Mouse (Mus musculus): Measurements from ENCODE around the gene Prkcb. TPM values are rescaled to one million over a fixed set of nuclear protein-coding genes. Genes with fewer than 3 reads are reported as not detected.

Prkcb gene
- polyA plus RNA-seq, 1 experiment from 2014 or later, result 10.2 TPM

DNA sequence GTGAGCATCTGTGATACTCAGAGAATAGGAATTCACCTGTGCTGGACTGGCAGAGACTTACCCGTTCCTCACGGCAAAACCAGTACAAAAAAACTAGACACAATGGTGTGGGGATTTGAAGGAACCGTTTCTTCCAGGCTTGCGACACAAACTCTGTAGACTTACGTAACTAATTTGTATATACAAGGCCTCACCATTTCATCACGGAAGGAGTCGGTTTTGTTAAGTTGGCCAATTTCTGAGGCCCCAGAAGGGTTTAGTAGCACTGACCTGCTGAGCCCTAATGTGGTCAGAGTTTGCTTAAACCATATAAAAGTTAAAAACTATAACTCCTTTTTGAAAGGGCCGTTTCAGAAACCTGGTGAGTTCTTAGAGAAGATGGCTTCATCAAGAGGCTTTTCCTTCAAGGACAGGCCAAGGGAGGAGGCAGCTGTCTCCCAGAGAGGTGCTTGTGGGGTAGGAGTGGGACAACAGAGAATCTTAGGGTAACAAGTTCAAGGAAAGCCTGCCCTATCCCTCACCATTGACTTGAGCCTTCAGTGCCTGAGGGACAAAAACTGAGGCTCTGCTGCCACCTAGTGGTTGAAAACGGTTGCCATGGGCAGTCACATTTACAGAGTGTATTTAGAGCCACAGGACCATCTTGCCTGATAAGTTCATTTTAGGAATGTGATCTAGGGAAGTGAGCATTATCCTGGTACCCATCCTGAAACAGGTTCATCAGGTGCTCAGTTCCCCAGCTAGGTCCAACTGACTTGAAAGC, 170.8 kb downstream of the Prkcb start:
- peaks cover 3% of the 10 kb centered on the region; the same call in 1 of the 2 replicates for H3K27me3 ChIP-seq
- H3K4me2 ChIP-seq, result no peak overlapping the region
- WGBS, result 65% methylated on average over 9 of the region's 9 CpGs
- no peaks in the 10 kb centered on the region for H3K4me1 ChIP-seq
- no peak overlapping the region for H3K9ac ChIP-seq
- no peaks in the 10 kb centered on the region for H3K36me3 ChIP-seq
- H3K9me3 ChIP-seq, result no peaks in the 10 kb centered on the region
- no peak overlapping the region for H3K27ac ChIP-seq
- ATAC-seq (ENCODE audit: insufficient number of reproducible peaks, low FRiP score, low TSS enrichment, low read depth), result no peak
- H3K4me3 ChIP-seq, result no peak overlapping the region

DNA sequence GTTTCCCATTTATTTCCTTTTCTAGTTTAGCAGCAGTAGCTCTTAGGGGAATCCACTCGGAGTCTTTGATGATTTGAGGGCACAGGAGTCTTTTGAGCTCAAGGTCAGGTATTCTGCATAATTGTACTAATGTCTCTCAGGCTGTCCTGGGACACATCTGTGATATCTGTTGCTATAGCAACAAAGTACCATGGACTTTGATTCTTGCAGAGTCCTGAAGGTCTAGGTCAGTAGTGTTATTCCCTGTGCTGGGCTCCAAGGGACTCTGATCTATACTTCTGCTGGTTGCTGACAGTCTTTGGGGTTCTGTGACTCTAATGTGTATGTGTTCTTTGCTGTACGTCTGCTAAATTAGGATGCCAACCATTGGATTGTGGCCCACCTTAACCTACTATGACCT, 171.5 kb downstream of the Prkcb start:
- 49% methylated on average over 2 of the region's 2 CpGs for WGBS
- no peaks in the 10 kb centered on the region for H3K4me1 ChIP-seq
- H3K4me3 ChIP-seq, result no peak overlapping the region
- no peak for ATAC-seq (ENCODE audit: insufficient number of reproducible peaks, low FRiP score, low TSS enrichment, low read depth)
- H3K27me3 ChIP-seq, result peaks cover 3% of the 10 kb centered on the region; the same call in 1 of the 2 replicates
- H3K9ac ChIP-seq, result no peak overlapping the region
- no peak overlapping the region for H3K27ac ChIP-seq
- H3K36me3 ChIP-seq, result no peaks in the 10 kb centered on the region
- H3K4me2 ChIP-seq, result no peak overlapping the region
- no peaks in the 10 kb centered on the region for H3K9me3 ChIP-seq

DNA sequence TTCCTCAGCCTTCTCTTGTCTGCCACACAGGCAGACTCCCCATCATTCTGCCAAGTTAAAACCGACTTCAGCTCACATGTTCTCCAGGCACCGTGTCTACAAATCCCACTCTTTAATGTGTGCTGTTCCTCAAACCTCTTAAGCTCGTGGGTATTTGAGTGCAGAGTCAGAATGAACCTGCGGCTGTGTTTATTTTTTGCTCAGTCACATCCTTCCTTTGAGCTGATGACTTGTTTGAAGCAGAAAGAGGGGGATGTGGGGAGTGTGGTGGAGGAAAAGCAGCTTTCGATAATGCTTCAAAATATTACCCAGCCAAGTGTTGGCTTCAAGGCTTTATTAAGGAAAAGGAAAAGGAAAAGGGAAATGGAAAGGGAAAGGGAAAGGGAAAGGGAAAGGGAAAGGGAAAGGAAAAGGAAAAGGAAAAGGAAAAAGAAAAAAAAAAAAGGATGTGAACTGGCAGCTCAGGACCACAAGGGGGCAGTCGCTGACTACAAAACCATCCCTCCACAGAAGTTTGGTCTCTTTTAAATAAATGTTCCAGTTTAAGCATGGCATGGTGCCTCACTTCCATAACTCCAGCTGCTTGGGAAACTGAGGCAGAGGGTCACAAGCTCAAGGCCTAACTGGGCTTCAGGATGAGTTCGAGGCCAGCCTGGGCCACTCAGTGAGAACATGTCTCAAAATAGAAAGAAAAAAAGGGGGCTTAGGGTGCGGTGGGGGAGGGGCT, 177.4 kb downstream of the Prkcb start:
- Histone ChIP-seq H3K4me3 (no peak overlapping the region), H3K27me3 (peaks cover 5% of the 10 kb centered on the region; the same call in 1 of the 2 replicates), H3K4me1 (no peaks in the 10 kb centered on the region), H3K9ac (no peak overlapping the region), H3K36me3 (no peaks in the 10 kb centered on the region), H3K27ac (no peak overlapping the region), H3K4me2 (no peak overlapping the region), H3K9me3 (no peaks in the 10 kb centered on the region)
- WGBS, result 47% methylated on average over 8 of the region's 8 CpGs
- ATAC-seq (ENCODE audit: insufficient number of reproducible peaks, low FRiP score, low TSS enrichment, low read depth), result no peak

DNA sequence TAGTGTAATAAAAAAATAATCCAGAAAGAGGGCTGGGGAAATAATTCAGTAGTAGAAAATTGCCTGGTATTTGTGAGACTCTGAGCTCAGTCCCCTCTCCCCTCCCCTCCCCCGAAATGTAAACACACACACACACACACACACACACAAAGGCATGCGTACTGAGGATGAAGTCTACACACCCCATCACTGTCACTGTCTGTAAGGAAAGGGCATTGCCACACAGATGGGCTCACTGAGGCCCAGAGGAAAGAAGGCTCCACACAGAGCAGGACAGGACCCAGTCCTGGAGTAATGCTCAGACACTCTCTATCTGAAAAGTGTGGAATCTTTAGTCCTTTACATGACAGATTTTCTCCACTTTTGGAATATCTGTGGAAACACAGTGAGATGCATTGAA, 178.2 kb downstream of the Prkcb start:
- no peak overlapping the region for H3K9ac ChIP-seq
- H3K9me3 ChIP-seq, result no peaks in the 10 kb centered on the region
- H3K4me2 ChIP-seq, result no peak overlapping the region
- no peaks in the 10 kb centered on the region for H3K36me3 ChIP-seq
- H3K27ac ChIP-seq, result no peak overlapping the region
- 79% methylated on average over 2 of the region's 2 CpGs for WGBS
- no peak overlapping the region for H3K4me3 ChIP-seq
- H3K27me3 ChIP-seq, result peaks cover 5% of the 10 kb centered on the region; the same call in 1 of the 2 replicates
- H3K4me1 ChIP-seq, result no peaks in the 10 kb centered on the region
- ATAC-seq (ENCODE audit: insufficient number of reproducible peaks, low FRiP score, low TSS enrichment, low read depth), result no peak

DNA sequence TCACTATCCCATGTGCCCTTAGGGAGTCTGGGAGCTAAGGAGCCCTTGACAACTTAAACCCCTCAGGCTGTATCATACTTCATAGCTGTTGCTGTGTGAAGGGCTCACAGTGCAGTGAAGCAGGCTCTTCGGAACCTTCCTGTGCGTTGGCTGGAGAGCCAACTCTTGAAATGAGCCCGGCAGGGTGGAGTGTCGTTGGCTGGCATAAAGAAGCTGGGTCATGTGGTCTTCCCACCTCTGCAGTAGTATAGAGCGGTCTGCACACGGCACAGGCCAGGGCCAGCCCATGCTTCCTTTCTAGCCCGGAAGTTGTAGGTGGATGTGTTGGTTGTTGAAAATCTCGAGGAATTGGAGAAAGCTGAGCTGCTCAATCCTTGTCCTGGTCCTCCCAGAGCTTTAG, 179.3 kb downstream of the Prkcb start:
- no peak overlapping the region for H3K4me3 ChIP-seq
- H3K27me3 ChIP-seq, result peaks cover 3% of the 10 kb centered on the region; the same call in 1 of the 2 replicates
- no peak overlapping the region for H3K9ac ChIP-seq
- H3K27ac ChIP-seq, result no peak overlapping the region
- no peaks in the 10 kb centered on the region for H3K36me3 ChIP-seq
- no peak overlapping the region for H3K4me2 ChIP-seq
- WGBS, result 73% methylated on average over 8 of the region's 8 CpGs
- no peaks in the 10 kb centered on the region for H3K4me1 ChIP-seq
- no peaks in the 10 kb centered on the region for H3K9me3 ChIP-seq
- no peak for ATAC-seq (ENCODE audit: insufficient number of reproducible peaks, low FRiP score, low TSS enrichment, low read depth)

DNA sequence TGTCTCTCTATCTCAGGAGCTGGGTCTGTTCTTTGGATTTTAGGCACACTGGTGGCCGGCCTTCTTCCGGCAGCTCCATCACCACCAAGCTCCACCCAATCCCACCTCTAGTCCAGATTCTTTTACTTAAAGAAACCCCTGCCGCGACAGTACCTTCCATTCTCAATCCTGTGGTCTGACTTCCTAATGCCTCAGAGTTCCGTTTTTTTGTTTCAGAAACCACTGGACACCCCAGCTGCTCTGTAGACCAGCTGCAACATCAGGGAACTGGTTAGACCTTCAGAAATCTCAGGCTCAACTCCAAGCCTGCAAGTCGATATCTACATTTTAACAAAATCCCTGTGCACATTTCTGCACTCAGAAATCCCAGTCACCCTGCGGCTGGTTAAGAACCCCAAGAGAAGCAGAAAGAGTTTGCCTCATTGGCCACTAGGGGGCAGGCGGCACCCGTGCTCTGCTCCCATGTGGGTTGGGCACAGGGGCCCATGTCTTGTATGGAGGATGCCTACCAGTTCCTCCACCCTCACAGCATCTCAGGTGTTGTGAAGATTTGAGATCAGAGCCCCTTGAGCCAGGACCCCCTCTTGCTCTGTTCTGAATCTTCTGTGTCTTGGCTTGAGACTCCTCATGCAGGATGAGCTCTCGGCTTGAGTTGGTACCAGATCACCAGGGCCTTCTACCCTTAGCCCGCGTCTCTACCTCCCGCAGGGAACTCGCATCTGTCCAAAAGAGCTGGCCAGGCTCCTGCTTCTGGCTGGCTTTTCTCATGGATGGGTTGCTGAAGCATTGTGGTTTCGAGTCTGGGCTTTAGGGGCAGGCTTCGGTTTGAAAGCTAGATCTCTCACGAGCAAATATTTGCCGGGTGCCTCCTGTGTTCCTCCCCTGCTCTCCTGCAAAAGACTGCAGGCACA, 182.1 kb downstream of the Prkcb start:
- no peak overlapping the region for H3K4me3 ChIP-seq
- peaks cover 3% of the 10 kb centered on the region; the same call in 1 of the 2 replicates for H3K27me3 ChIP-seq
- no peaks in the 10 kb centered on the region for H3K4me1 ChIP-seq
- H3K36me3 ChIP-seq, result no peaks in the 10 kb centered on the region
- ATAC-seq (ENCODE audit: insufficient number of reproducible peaks, low FRiP score, low TSS enrichment, low read depth), result no peak
- 56% methylated on average over 18 of the region's 18 CpGs for WGBS
- H3K4me2 ChIP-seq, result no peak overlapping the region
- no peak overlapping the region for H3K27ac ChIP-seq
- no peaks in the 10 kb centered on the region; the same call in 1 of the 2 replicates for H3K9me3 ChIP-seq
- no peak overlapping the region for H3K9ac ChIP-seq

DNA sequence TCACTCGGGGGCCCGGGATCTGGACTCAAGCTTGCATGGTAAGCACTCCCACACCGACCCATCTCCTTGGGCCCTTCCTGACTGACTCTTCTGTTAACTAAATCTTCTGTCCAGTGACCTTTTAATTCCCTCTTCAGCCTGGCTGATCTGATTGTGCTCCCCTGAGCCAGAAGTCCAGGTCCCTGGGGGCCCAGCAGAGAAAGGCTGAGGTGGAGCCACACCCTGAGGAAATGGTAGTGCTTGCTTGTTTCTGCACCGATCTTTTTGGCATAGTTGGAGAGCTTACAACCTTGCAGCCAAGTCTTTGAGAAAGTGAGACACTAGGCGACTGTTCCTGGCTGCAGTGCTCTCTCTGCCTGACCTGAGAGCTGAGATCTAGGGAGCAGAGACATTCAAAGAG, 183.7 kb downstream of the Prkcb start:
- Histone ChIP-seq H3K27me3 (peaks cover 5% of the 10 kb centered on the region; the same call in 1 of the 2 replicates), H3K4me3 (no peak overlapping the region), H3K4me1 (no peaks in the 10 kb centered on the region), H3K4me2 (no peak overlapping the region), H3K27ac (no peak overlapping the region), H3K9me3 (no peaks in the 10 kb centered on the region; the same call in 1 of the 2 replicates), H3K36me3 (no peaks in the 10 kb centered on the region), H3K9ac (no peak overlapping the region)
- no peak for ATAC-seq (ENCODE audit: insufficient number of reproducible peaks, low FRiP score, low TSS enrichment, low read depth)
- 77% methylated on average over 5 of the region's 5 CpGs for WGBS

DNA sequence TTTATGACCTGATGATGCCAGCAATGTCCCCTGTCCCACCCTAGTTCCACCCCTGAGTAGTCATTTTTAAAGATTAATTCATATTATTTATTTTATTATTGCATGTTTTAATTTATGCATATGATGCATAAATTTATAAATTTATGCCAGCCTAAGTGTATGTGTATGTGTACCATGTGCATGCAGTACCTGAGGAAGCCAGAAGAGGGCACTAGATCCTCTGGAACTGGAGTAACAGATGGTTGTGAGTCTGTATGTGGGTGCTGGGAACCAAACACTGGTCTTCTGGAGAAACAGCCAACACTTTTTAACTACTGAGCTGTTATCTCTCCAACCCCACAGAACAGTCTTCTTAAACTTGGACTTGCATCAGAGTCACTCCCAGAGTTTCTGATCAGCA, 186.5 kb downstream of the Prkcb start:
- H3K27me3 ChIP-seq, result peaks cover 15% of the 10 kb centered on the region
- no peak for ATAC-seq (ENCODE audit: insufficient number of reproducible peaks, low FRiP score, low TSS enrichment, low read depth)

DNA sequence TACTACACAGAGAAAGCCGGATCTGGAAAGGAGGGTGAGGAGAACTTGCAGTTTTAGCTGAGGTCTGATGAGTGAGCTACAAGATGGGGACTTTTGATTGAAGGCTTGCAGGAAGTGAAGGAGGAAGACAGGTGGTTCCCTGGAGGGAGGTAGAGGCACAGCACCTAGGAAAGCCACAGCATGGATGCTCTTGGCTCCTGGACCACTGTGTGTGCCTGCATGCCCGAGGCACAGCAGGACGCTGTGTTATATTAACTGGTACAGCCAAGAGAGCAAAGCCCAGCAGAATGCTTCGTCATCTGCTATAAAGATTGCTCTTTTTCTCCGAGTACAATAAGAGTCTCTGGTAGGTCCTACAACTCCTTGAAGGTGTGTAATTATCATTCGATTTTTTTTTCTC, 188.1 kb downstream of the Prkcb start:
- no peak overlapping the region for H3K9ac ChIP-seq
- H3K9me3 ChIP-seq, result no peaks in the 10 kb centered on the region; the same call in 1 of the 2 replicates
- H3K4me1 ChIP-seq, result no peaks in the 10 kb centered on the region
- ATAC-seq (ENCODE audit: insufficient number of reproducible peaks, low FRiP score, low TSS enrichment, low read depth), result no peak
- no peak overlapping the region for H3K27ac ChIP-seq
- H3K4me2 ChIP-seq, result no peak overlapping the region
- H3K36me3 ChIP-seq, result no peaks in the 10 kb centered on the region
- WGBS, result 76% methylated on average over 6 of the region's 6 CpGs
- peaks cover 15% of the 10 kb centered on the region for H3K27me3 ChIP-seq
- H3K4me3 ChIP-seq, result no peak overlapping the region

More for the DNA sequence above, 186.5 kb downstream of the Prkcb start:
- no peak overlapping the region for H3K4me2 ChIP-seq
- H3K27ac ChIP-seq, result no peak overlapping the region
- H3K4me1 ChIP-seq, result no peaks in the 10 kb centered on the region
- no peaks in the 10 kb centered on the region for H3K36me3 ChIP-seq
- H3K9ac ChIP-seq, result no peak overlapping the region
- no peaks in the 10 kb centered on the region; the same call in 1 of the 2 replicates for H3K9me3 ChIP-seq
- no peak overlapping the region for H3K4me3 ChIP-seq

DNA sequence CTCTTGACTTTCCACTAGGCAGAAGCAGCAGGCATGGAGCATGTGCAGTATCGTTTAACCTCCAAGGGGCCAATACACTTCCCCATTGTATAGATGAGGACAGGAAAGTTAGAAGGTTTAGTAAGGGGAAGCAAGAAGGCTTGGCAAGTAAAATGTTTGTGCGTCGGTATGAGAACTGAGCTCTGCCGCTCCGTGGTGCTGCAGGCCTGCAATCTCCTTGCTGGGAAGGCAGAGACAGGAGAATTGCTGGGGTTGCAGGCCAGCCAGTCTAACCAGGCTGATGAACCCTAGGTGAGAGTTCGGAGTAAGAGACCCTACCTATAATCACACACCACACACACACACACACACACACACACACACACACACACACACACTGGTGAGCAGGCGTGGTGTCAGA, 188.6 kb downstream of the Prkcb start:
- H3K4me2 ChIP-seq, result no peak overlapping the region
- H3K27ac ChIP-seq, result no peak overlapping the region
- no peak for ATAC-seq (ENCODE audit: insufficient number of reproducible peaks, low FRiP score, low TSS enrichment, low read depth)
- H3K9me3 ChIP-seq, result no peaks in the 10 kb centered on the region; the same call in 1 of the 2 replicates
- H3K36me3 ChIP-seq, result no peaks in the 10 kb centered on the region
- H3K27me3 ChIP-seq, result peaks cover 15% of the 10 kb centered on the region
- no peak overlapping the region for H3K4me3 ChIP-seq
- no peaks in the 10 kb centered on the region for H3K4me1 ChIP-seq
- no peak overlapping the region for H3K9ac ChIP-seq
- 66% methylated on average over 7 of the region's 7 CpGs for WGBS

DNA sequence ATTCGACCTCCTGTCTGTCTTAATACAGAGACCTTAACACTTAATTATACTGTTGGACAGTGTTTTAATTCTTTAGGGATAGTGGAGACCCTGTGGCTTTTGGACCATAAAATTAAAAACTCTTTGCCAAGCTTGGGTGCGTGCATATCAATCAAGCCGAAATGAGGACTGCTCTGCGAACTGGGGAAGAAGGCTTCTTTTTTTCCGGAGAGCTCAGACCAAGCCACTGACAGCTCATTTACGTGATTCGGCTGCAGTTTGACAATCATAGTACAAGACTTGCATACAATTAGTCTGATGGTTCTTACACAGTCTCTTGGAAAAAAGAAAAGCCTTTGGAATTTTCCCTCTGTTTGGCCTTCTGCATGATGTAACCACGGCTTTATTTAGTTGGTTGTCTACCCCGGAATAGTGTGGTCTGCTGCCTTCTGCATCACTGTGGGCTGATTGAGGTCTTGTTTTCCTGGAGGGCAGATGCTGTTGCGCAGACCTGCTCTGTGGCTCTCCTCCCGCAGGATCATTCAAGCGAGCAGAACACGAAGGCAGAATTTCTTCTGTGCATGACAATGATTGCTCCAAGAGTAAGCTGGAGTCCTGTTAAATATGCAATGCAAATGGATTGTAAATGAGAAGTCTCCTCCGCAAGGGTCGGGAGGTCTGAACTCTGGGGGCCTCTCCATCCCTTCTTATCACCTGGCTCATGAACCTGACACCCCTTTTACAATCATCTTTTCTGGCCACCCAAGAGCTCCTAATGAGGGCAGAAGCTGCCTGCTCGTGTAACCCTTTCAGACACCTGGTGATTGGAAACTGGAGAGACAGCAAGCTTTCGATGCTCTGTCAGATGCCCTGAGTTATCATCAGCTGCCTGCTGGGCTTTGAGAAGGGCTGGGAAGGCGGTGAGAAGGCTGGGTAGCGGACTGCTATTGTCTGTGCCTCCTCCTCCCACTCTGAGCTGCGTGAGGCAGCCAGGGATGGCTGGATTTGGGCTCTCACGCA, 189.3 kb downstream of the Prkcb start:
- no peak overlapping the region for H3K27ac ChIP-seq
- no peak overlapping the region for H3K9ac ChIP-seq
- H3K27me3 ChIP-seq, result peaks cover 15% of the 10 kb centered on the region
- H3K9me3 ChIP-seq, result no peaks in the 10 kb centered on the region; the same call in 1 of the 2 replicates
- H3K4me3 ChIP-seq, result no peak overlapping the region
- H3K4me1 ChIP-seq, result no peaks in the 10 kb centered on the region
- H3K4me2 ChIP-seq, result no peak overlapping the region
- no peaks in the 10 kb centered on the region for H3K36me3 ChIP-seq
- ATAC-seq (ENCODE audit: insufficient number of reproducible peaks, low FRiP score, low TSS enrichment, low read depth), result no peak
- 17% methylated on average over 21 of the region's 21 CpGs for whole genome bisulfite sequencing
